Mouse (Mus musculus) ES-E14 (cell line): ENCODE results near the gene Primpol.

Source experiments
- CHD2 ChIP-seq: IDR thresholded peaks from 2 replicates; pipeline ENCODE4 v1.6.1; 2014; ENCODE audit warnings: mild to moderate bottlenecking, low read depth, low read length, inconsistent platforms
- MAFK ChIP-seq: IDR thresholded peaks from 2 replicates; pipeline ENCODE4 v1.6.1; 2014; ENCODE audit warnings: mild to moderate bottlenecking, low read depth, low read length, inconsistent platforms; ENCODE audit not compliant: insufficient read depth

- TF ChIP-seq MAFK (no peak), CHD2 (no peak)
Observed at GRCm38 (mm10) chr8:46615936-46616335, 1.1 kb downstream of the Primpol start.
